Mouse (Mus musculus): ENCODE data around the gene Sh3bgrl3. TPM values are rescaled to one million over a fixed set of nuclear protein-coding genes. Genes with fewer than 3 reads are reported as not detected.

The Sh3bgrl3 gene
- polyA plus RNA-seq, 1 experiment from 2014 or later, result 395 TPM

GRCm38 (mm10) chr4:134125383-134126060 lies 3.1 kb downstream of the Sh3bgrl3 start:
- Histone ChIP-seq H3K27ac (ENCODE audit: low read depth, low read length) (no peak overlapping the region), H3K9ac (replicated peaks; ENCODE audit: low read depth, low read length) (no peak overlapping the region), H3K4me2 (ENCODE audit: low read depth, low read length) (no peak overlapping the region), H3K27me3 (ENCODE audit: control insufficient read depth, insufficient read depth, low read length) (no peaks in the 10 kb centered on the region), H3K36me3 (ENCODE audit: control insufficient read depth, insufficient read depth, low read length) (no peaks in the 10 kb centered on the region), H3K4me3 (ENCODE audit: low read depth, low read length) (no peak overlapping the region), H3K9me3 (ENCODE audit: control insufficient read depth, low read length) (no peaks in the 10 kb centered on the region), H3K4me1 (ENCODE audit: control insufficient read depth, insufficient read depth, low read length) (peaks cover 11% of the 10 kb centered on the region; the same call in 1 of the 2 replicates)
- ATAC-seq (ENCODE audit: low read depth), result no peak
- 94% methylated on average over 15 of the region's 15 CpGs for WGBS

GRCm38 (mm10) chr4:134123680-134124551 lies 4.7 kb downstream of the Sh3bgrl3 start:
- H3K36me3 ChIP-seq (ENCODE audit: control insufficient read depth, insufficient read depth, low read length), result no peaks in the 10 kb centered on the region
- no peak overlapping the region for H3K4me3 ChIP-seq (ENCODE audit: low read depth, low read length)
- H3K9ac ChIP-seq (replicated peaks; ENCODE audit: low read depth, low read length), result no peak overlapping the region
- WGBS, result 28% methylated on average over 17 of the region's 17 CpGs
- no peaks in the 10 kb centered on the region for H3K9me3 ChIP-seq (ENCODE audit: control insufficient read depth, low read length)
- no peaks in the 10 kb centered on the region for H3K27me3 ChIP-seq (ENCODE audit: control insufficient read depth, insufficient read depth, low read length)
- no peak overlapping the region for H3K27ac ChIP-seq (ENCODE audit: low read depth, low read length)
- H3K4me1 ChIP-seq (ENCODE audit: control insufficient read depth, insufficient read depth, low read length), result peaks cover 11% of the 10 kb centered on the region; the same call in 1 of the 2 replicates
- ATAC-seq (ENCODE audit: low read depth), result no peak
- no peak overlapping the region for H3K4me2 ChIP-seq (ENCODE audit: low read depth, low read length)

GRCm38 (mm10) chr4:134123147-134123546 lies 5.4 kb downstream of the Sh3bgrl3 start:
- Histone ChIP-seq H3K36me3 (ENCODE audit: control insufficient read depth, insufficient read depth, low read length) (no peaks in the 10 kb centered on the region), H3K9me3 (ENCODE audit: control insufficient read depth, low read length) (no peaks in the 10 kb centered on the region), H3K4me2 (ENCODE audit: low read depth, low read length) (no peak overlapping the region), H3K4me1 (ENCODE audit: control insufficient read depth, insufficient read depth, low read length) (peaks cover 10% of the 10 kb centered on the region; the same call in 1 of the 2 replicates), H3K27me3 (ENCODE audit: control insufficient read depth, insufficient read depth, low read length) (no peaks in the 10 kb centered on the region), H3K9ac (replicated peaks; ENCODE audit: low read depth, low read length) (no peak overlapping the region), H3K4me3 (ENCODE audit: low read depth, low read length) (no peak overlapping the region), H3K27ac (ENCODE audit: low read depth, low read length) (no peak overlapping the region)
- no peak for ATAC-seq (ENCODE audit: low read depth)
- WGBS, result 93% methylated on average over 6 of the region's 6 CpGs

GRCm38 (mm10) chr4:134122281-134122680 lies 6.3 kb downstream of the Sh3bgrl3 start:
- H3K9me3 ChIP-seq (ENCODE audit: control insufficient read depth, low read length), result no peaks in the 10 kb centered on the region
- H3K4me2 ChIP-seq (ENCODE audit: low read depth, low read length), result no peak overlapping the region
- no peaks in the 10 kb centered on the region for H3K36me3 ChIP-seq (ENCODE audit: control insufficient read depth, insufficient read depth, low read length)
- ATAC-seq (ENCODE audit: low read depth), result no peak
- no peak overlapping the region for H3K4me3 ChIP-seq (ENCODE audit: low read depth, low read length)
- no peak overlapping the region for H3K27ac ChIP-seq (ENCODE audit: low read depth, low read length)
- 45% methylated on average over 3 of the region's 3 CpGs for WGBS
- no peak overlapping the region for H3K9ac ChIP-seq (replicated peaks; ENCODE audit: low read depth, low read length)
- peaks cover 2% of the 10 kb centered on the region; the same call in 1 of the 2 replicates for H3K4me1 ChIP-seq (ENCODE audit: control insufficient read depth, insufficient read depth, low read length)
- H3K27me3 ChIP-seq (ENCODE audit: control insufficient read depth, insufficient read depth, low read length), result no peaks in the 10 kb centered on the region

- Histone ChIP-seq H3K4me3 (ENCODE audit: low read depth, low read length) (no peak overlapping the region), H3K4me1 (ENCODE audit: control insufficient read depth, insufficient read depth, low read length) (no peaks in the 10 kb centered on the region), H3K36me3 (ENCODE audit: control insufficient read depth, insufficient read depth, low read length) (no peaks in the 10 kb centered on the region), H3K9me3 (ENCODE audit: control insufficient read depth, low read length) (no peaks in the 10 kb centered on the region), H3K4me2 (ENCODE audit: low read depth, low read length) (no peak overlapping the region), H3K27me3 (ENCODE audit: control insufficient read depth, insufficient read depth, low read length) (no peaks in the 10 kb centered on the region), H3K27ac (ENCODE audit: low read depth, low read length) (no peak overlapping the region), H3K9ac (replicated peaks; ENCODE audit: low read depth, low read length) (no peak overlapping the region)
- WGBS, result 37% methylated on average over 4 of the region's 4 CpGs
- no peak for ATAC-seq (ENCODE audit: low read depth)
These were observed 7.0 kb downstream of the Sh3bgrl3 start for GRCm38 (mm10) chr4:134121571-134121970.

- no peaks in the 10 kb centered on the region for H3K4me1 ChIP-seq (ENCODE audit: control insufficient read depth, insufficient read depth, low read length)
- no peaks in the 10 kb centered on the region for H3K36me3 ChIP-seq (ENCODE audit: control insufficient read depth, insufficient read depth, low read length)
- H3K4me3 ChIP-seq (ENCODE audit: low read depth, low read length), result no peak overlapping the region
- H3K27me3 ChIP-seq (ENCODE audit: control insufficient read depth, insufficient read depth, low read length), result no peaks in the 10 kb centered on the region
- ATAC-seq (ENCODE audit: low read depth), result no peak
- H3K27ac ChIP-seq (ENCODE audit: low read depth, low read length), result no peak overlapping the region
- WGBS, result 89% methylated on average over 4 of the region's 4 CpGs
- H3K9ac ChIP-seq (replicated peaks; ENCODE audit: low read depth, low read length), result no peak overlapping the region
- H3K4me2 ChIP-seq (ENCODE audit: low read depth, low read length), result no peak overlapping the region
- no peaks in the 10 kb centered on the region for H3K9me3 ChIP-seq (ENCODE audit: control insufficient read depth, low read length)
These were observed 7.7 kb downstream of the Sh3bgrl3 start for GRCm38 (mm10) chr4:134120916-134121315.

- Histone ChIP-seq H3K4me1 (ENCODE audit: control insufficient read depth, insufficient read depth, low read length) (no peaks in the 10 kb centered on the region), H3K9me3 (ENCODE audit: control insufficient read depth, low read length) (no peaks in the 10 kb centered on the region), H3K36me3 (ENCODE audit: control insufficient read depth, insufficient read depth, low read length) (no peaks in the 10 kb centered on the region), H3K27ac (ENCODE audit: low read depth, low read length) (no peak overlapping the region), H3K4me2 (ENCODE audit: low read depth, low read length) (no peak overlapping the region), H3K27me3 (ENCODE audit: control insufficient read depth, insufficient read depth, low read length) (no peaks in the 10 kb centered on the region), H3K9ac (replicated peaks; ENCODE audit: low read depth, low read length) (no peak overlapping the region), H3K4me3 (ENCODE audit: low read depth, low read length) (no peak overlapping the region)
- ATAC-seq (ENCODE audit: low read depth), result no peak
- WGBS, result 82% methylated on average over 6 of the region's 6 CpGs
These were observed 8.3 kb downstream of the Sh3bgrl3 start for GRCm38 (mm10) chr4:134120192-134120805.

- no peak overlapping the region for H3K9ac ChIP-seq (replicated peaks; ENCODE audit: low read depth, low read length)
- no peak overlapping the region for H3K4me2 ChIP-seq (ENCODE audit: low read depth, low read length)
- no peak overlapping the region for H3K4me3 ChIP-seq (ENCODE audit: low read depth, low read length)
- 69% methylated on average over 9 of the region's 9 CpGs for WGBS
- no peaks in the 10 kb centered on the region for H3K27me3 ChIP-seq (ENCODE audit: control insufficient read depth, insufficient read depth, low read length)
- H3K36me3 ChIP-seq (ENCODE audit: control insufficient read depth, insufficient read depth, low read length), result no peaks in the 10 kb centered on the region
- no peaks in the 10 kb centered on the region for H3K9me3 ChIP-seq (ENCODE audit: control insufficient read depth, low read length)
- H3K4me1 ChIP-seq (ENCODE audit: control insufficient read depth, insufficient read depth, low read length), result no peaks in the 10 kb centered on the region
- no peak overlapping the region for H3K27ac ChIP-seq (ENCODE audit: low read depth, low read length)
- ATAC-seq (ENCODE audit: low read depth), result no peak
These were observed 8.9 kb downstream of the Sh3bgrl3 start for GRCm38 (mm10) chr4:134119644-134120043.

GRCm38 (mm10) chr4:134119042-134119441 lies 9.5 kb downstream of the Sh3bgrl3 start:
- Histone ChIP-seq H3K27ac (ENCODE audit: low read depth, low read length) (no peak overlapping the region), H3K36me3 (ENCODE audit: control insufficient read depth, insufficient read depth, low read length) (no peaks in the 10 kb centered on the region), H3K4me1 (ENCODE audit: control insufficient read depth, insufficient read depth, low read length) (no peaks in the 10 kb centered on the region), H3K4me2 (ENCODE audit: low read depth, low read length) (no peak overlapping the region), H3K4me3 (ENCODE audit: low read depth, low read length) (no peak overlapping the region), H3K9me3 (ENCODE audit: control insufficient read depth, low read length) (no peaks in the 10 kb centered on the region), H3K9ac (replicated peaks; ENCODE audit: low read depth, low read length) (no peak overlapping the region), H3K27me3 (ENCODE audit: control insufficient read depth, insufficient read depth, low read length) (no peaks in the 10 kb centered on the region)
- WGBS, result 77% methylated on average over 5 of the region's 5 CpGs
- no peak for ATAC-seq (ENCODE audit: low read depth)
